In the genomic region with DNA sequence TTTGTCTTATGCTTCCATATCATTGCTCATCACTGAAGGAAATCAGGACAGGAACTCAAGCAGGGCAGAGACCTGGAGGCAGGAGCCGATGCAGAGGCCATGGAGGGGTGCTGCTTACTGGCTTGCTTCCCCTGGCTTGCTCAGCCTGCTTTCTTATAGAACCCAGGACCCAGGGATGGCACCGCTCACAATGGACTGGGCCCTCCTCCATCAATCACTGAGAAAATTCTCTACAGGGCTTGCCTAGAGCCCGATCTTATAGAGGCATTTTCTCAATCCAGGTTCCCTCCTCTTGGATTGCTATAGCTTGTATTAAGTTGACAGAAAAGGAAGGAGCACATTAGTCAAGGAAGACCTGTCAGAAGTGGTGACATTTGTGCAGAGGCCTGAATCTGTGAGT, we compare ENCODE assay signal across 9 mouse cellular contexts. TPM values are rescaled to one million over a fixed set of nuclear protein-coding genes. Genes with fewer than 3 reads are reported as not detected.
DNase-seq lines count a peak whose midpoint lies in the region; ATAC-seq and TF ChIP-seq lines count a peak whose summit lies in the region.
"Had no signal": no experiment of that assay in that cellular context is flagged by ENCODE, and none has a peak within 500 bp of the region (broad histone marks: within the 10 kb centered on the region; RNA-seq: fewer than 3 reads in every experiment).

No protein-coding gene starts in this region.

- 46% methylated on average over 3 of the region's 3 CpGs for WGBS in heart, embryonic 16.5 days
- 51% methylated on average over 3 of the region's 3 CpGs for WGBS in embryonic facial prominence, embryonic 13.5 days
- 53% methylated on average over 3 of the region's 3 CpGs for WGBS in hindbrain, postnatal 0 days
- 62% methylated on average over 3 of the region's 3 CpGs for WGBS in midbrain, embryonic 16.5 days

- TF ChIP-seq CTCF in hindbrain, postnatal 0 days (IDR thresholded peaks at IDR 0.05; ENCODE audit: low read depth) = no peak

- H3K9ac ChIP-seq in heart, embryonic 16.5 days (ENCODE audit: low read length) = no peak overlapping the region
- no peak overlapping the region for H3K9ac ChIP-seq in embryonic facial prominence, embryonic 13.5 days
- H3K9ac ChIP-seq in hindbrain, postnatal 0 days (replicated peaks; ENCODE audit: low read length) = no peak overlapping the region; the same call in 1 of the 2 replicates
- no peak overlapping the region for H3K9ac ChIP-seq in midbrain, embryonic 16.5 days (ENCODE audit: low read depth, low read length)

- ATAC-seq in heart, embryonic 16.5 days (replicated peaks; ENCODE audit: extremely low read depth, insufficient read depth, low FRiP score) = no peak
- ATAC-seq in embryonic facial prominence, embryonic 13.5 days (ENCODE audit: insufficient number of reproducible peaks, insufficient read depth, low FRiP score, low TSS enrichment, low read depth) = no peak
- no peak for ATAC-seq in hindbrain, postnatal 0 days
- ATAC-seq in midbrain, embryonic 16.5 days = no peak

- no peak overlapping the region for H3K27ac ChIP-seq in heart, embryonic 16.5 days (ENCODE audit: low read length)
- no peak overlapping the region for H3K27ac ChIP-seq in embryonic facial prominence, embryonic 13.5 days
- no peak overlapping the region for H3K27ac ChIP-seq in hindbrain, postnatal 0 days
- no peak overlapping the region for H3K27ac ChIP-seq in midbrain, embryonic 16.5 days (ENCODE audit: low read length)
- H3K27ac ChIP-seq: heart, adult 2 months had no signal

- H3K27me3 ChIP-seq in heart, embryonic 16.5 days (ENCODE audit: control insufficient read depth, insufficient read depth, low read length) = peaks cover 56% of the 10 kb centered on the region
- H3K27me3 ChIP-seq in embryonic facial prominence, embryonic 13.5 days = peaks cover 64% of the 10 kb centered on the region
- H3K27me3 ChIP-seq in hindbrain, postnatal 0 days (ENCODE audit: insufficient read depth, low read length) = peaks cover 28% of the 10 kb centered on the region
- peaks cover 45% of the 10 kb centered on the region for H3K27me3 ChIP-seq in midbrain, embryonic 16.5 days (ENCODE audit: control insufficient read depth, insufficient read depth, low read depth, low read length)

- no peaks in the 10 kb centered on the region for H3K36me3 ChIP-seq in heart, embryonic 16.5 days (ENCODE audit: control insufficient read depth, insufficient read depth)
- H3K36me3 ChIP-seq in embryonic facial prominence, embryonic 13.5 days = no peaks in the 10 kb centered on the region
- no peaks in the 10 kb centered on the region for H3K36me3 ChIP-seq in hindbrain, postnatal 0 days (ENCODE audit: insufficient read depth, low read length)
- no peaks in the 10 kb centered on the region for H3K36me3 ChIP-seq in midbrain, embryonic 16.5 days (ENCODE audit: control insufficient read depth, insufficient read depth, low read length)

- H3K4me2 ChIP-seq in heart, embryonic 16.5 days (ENCODE audit: low read depth, low read length) = no peak overlapping the region; the same call in 1 of the 2 replicates
- peak overlapping the region; percentile 79 for H3K4me2 ChIP-seq in embryonic facial prominence, embryonic 13.5 days
- H3K4me2 ChIP-seq in hindbrain, postnatal 0 days (ENCODE audit: low read depth, low read length) = peak overlapping the region; percentile 67
- H3K4me2 ChIP-seq in midbrain, embryonic 16.5 days (ENCODE audit: low read length) = peak overlapping the region; percentile 81

- 0 out of 2 replicates have a peak, but pooled peaks cover 4% of the 10 kb centered on the region for H3K4me1 ChIP-seq in heart, embryonic 16.5 days (ENCODE audit: control insufficient read depth, insufficient read depth, low read length)
- peaks cover 26% of the 10 kb centered on the region for H3K4me1 ChIP-seq in embryonic facial prominence, embryonic 13.5 days
- H3K4me1 ChIP-seq in hindbrain, postnatal 0 days (ENCODE audit: insufficient read depth, low read length) = peaks cover 9% of the 10 kb centered on the region; the same call in 1 of the 2 replicates
- H3K4me1 ChIP-seq in midbrain, embryonic 16.5 days (ENCODE audit: control insufficient read depth, insufficient read depth, low read length) = peaks cover 12% of the 10 kb centered on the region; the same call in 1 of the 2 replicates

- 0 out of 2 replicates have a peak overlapping the region, but pooled peaks have one; percentile 43 for H3K4me3 ChIP-seq in heart, embryonic 16.5 days (ENCODE audit: low read length)
- peak overlapping the region; percentile 49; the same call in 1 of the 2 replicates for H3K4me3 ChIP-seq in embryonic facial prominence, embryonic 13.5 days
- H3K4me3 ChIP-seq in hindbrain, postnatal 0 days (ENCODE audit: low read length) = peak overlapping the region; percentile 44
- peak overlapping the region; percentile 50 for H3K4me3 ChIP-seq in midbrain, embryonic 16.5 days (ENCODE audit: low read depth, low read length)

- DNase-seq in heart, adult 8-10 months (ENCODE audit: low spot score) = no peak
- DNase-seq in hindbrain, postnatal 0 days (ENCODE audit: low spot score) = no peak
- DNase-seq in spleen, postnatal 36 days (ENCODE audit: low spot score in 2 of 2) = no peak
- no peak for DNase-seq in right cerebral cortex, postnatal 10 days (ENCODE audit: low spot score in 2 of 2)
- no peak for DNase-seq in cerebellum, adult 8-10 months

- H3K9me3 ChIP-seq in heart, embryonic 16.5 days (replicated peaks; ENCODE audit: control insufficient read depth, low read length) = no peaks in the 10 kb centered on the region
- H3K9me3 ChIP-seq in embryonic facial prominence, embryonic 13.5 days = no peaks in the 10 kb centered on the region
- no peaks in the 10 kb centered on the region for H3K9me3 ChIP-seq in hindbrain, postnatal 0 days (ENCODE audit: low read length)
- H3K9me3 ChIP-seq in midbrain, embryonic 16.5 days (replicated peaks; ENCODE audit: control insufficient read depth, low read length, poor library complexity, severe bottlenecking) = no peaks in the 10 kb centered on the region

RNA-seq across cellular contexts. Expression of a gene that starts 0.5 kb away (rescaled TPM):
- 0.29 and 0.57 TPM in 2 replicates for polyA plus RNA-seq in heart, embryonic 16.5 days (2015; fragmentation: Nextera tagmentation; extraction: Ambion mirVana)
- total RNA-seq in heart, adult 8-10 months (2022) = under 1 TPM in 2 of 4 experiments, not detected in 2; 0.63 to 0.69 TPM
- polyA plus RNA-seq in embryonic facial prominence, embryonic 13.5 days (2015; fragmentation: Nextera tagmentation; extraction: Ambion mirVana) = 3.4 and 4.1 TPM in 2 replicates
- total RNA-seq in hindbrain, postnatal 0 days (2014; rRNA removed) = 19.0 and 20.3 TPM in 2 replicates
- polyA plus RNA-seq in hindbrain, postnatal 0 days (2015; fragmentation: Nextera tagmentation; extraction: Ambion mirVana) = 18.6 and 20.6 TPM in 2 replicates
- 1.7 and 3.4 TPM in 2 replicates for polyA plus RNA-seq in midbrain, embryonic 16.5 days (2015; fragmentation: Nextera tagmentation; extraction: Ambion mirVana)

RNA-seq across cellular contexts. Expression of a gene that starts 30.2 kb away (rescaled TPM):
- polyA plus RNA-seq in heart, embryonic 16.5 days (2015; fragmentation: Nextera tagmentation; extraction: Ambion mirVana) = 116 and 117 TPM in 2 replicates
- 100 to 1,000 TPM in 2 of 4 experiments, 10 to 100 TPM in 2; 83.0 to 101 (median 92.4) TPM for total RNA-seq in heart, adult 8-10 months (2022)
- polyA plus RNA-seq in embryonic facial prominence, embryonic 13.5 days (2015; fragmentation: Nextera tagmentation; extraction: Ambion mirVana) = 152 and 163 TPM in 2 replicates
- 134 and 234 TPM in 2 replicates for total RNA-seq in hindbrain, postnatal 0 days (2014; rRNA removed)
- polyA plus RNA-seq in hindbrain, postnatal 0 days (2015; fragmentation: Nextera tagmentation; extraction: Ambion mirVana) = 199 and 208 TPM in 2 replicates
- polyA plus RNA-seq in midbrain, embryonic 16.5 days (2015; fragmentation: Nextera tagmentation; extraction: Ambion mirVana) = 179 and 183 TPM in 2 replicates

RNA-seq across cellular contexts. Expression of a gene that starts 48.8 kb away (rescaled TPM):
- polyA plus RNA-seq in heart, embryonic 16.5 days (2015; fragmentation: Nextera tagmentation; extraction: Ambion mirVana) = 0.16 TPM in 1 of 2 replicates, not detected in the other
- not detected for total RNA-seq in heart, adult 8-10 months (2022)
- polyA plus RNA-seq in embryonic facial prominence, embryonic 13.5 days (2015; fragmentation: Nextera tagmentation; extraction: Ambion mirVana) = not detected in 2 replicates
- 0.05 TPM in 1 of 2 replicates, not detected in the other for total RNA-seq in hindbrain, postnatal 0 days (2014; rRNA removed)
- 0.10 and 0.13 TPM in 2 replicates for polyA plus RNA-seq in hindbrain, postnatal 0 days (2015; fragmentation: Nextera tagmentation; extraction: Ambion mirVana)
- polyA plus RNA-seq in midbrain, embryonic 16.5 days (2015; fragmentation: Nextera tagmentation; extraction: Ambion mirVana) = not detected in 2 replicates
- total RNA-seq: heart, adult 2 months had no signal
